Mouse (Mus musculus) liver, postnatal 0 days (tissue): ENCODE results near the gene Fbxl5.

Experiments
- CTCF ChIP-seq: sonication (generic); IDR thresholded peaks from 2 replicates; pipeline ENCODE4 v1.5.1; 2016; ENCODE audit warnings: antibody characterized with exemption, low read depth
- EP300 ChIP-seq: IDR thresholded peaks from 2 replicates; pipeline ENCODE4 v1.6.1; 2016; ENCODE audit warnings: antibody characterized with exemption, low read depth, mild to moderate bottlenecking

GRCm38 (mm10) chr5:43792354-43792753 is 29.1 kb downstream of the Fbxl5 start:
- TF ChIP-seq CTCF (no peak), EP300 (no peak)
